Mouse (Mus musculus) intestine, embryonic 15.5 days (tissue): ENCODE results near the gene Btbd9. TPM values are rescaled to one million over a fixed set of nuclear protein-coding genes. Genes with fewer than 3 reads are reported as not detected.

Source experiments
- ATAC-seq: fragments of 200-750 bp; cut with Nextera tagmentation; 2 replicates; pipeline ENCODE4 v1.8.0; 2017; ENCODE audit warnings: moderate TSS enrichment, moderate library complexity
- H3K27ac ChIP-seq: fragments of 300-500 bp; sonication (generic); 2 replicates; pipeline ENCODE4 v1.5.1; 2015; ENCODE audit warnings: mild to moderate bottlenecking, inconsistent platforms
- H3K27me3 ChIP-seq: fragments of 300-500 bp; sonication (generic); replicated peaks from 2 replicates; pipeline ENCODE4 v1.6.1; 2015; ENCODE audit warnings: inconsistent platforms
- H3K36me3 ChIP-seq: fragments of 300-500 bp; sonication (generic); 2 replicates; pipeline ENCODE4 v1.6.1; 2015; ENCODE audit warnings: inconsistent platforms
- H3K4me1 ChIP-seq: fragments of 300-500 bp; sonication (generic); replicated peaks from 2 replicates; pipeline ENCODE4 v1.6.1; 2015; ENCODE audit warnings: inconsistent platforms
- H3K4me2 ChIP-seq: fragments of 300-500 bp; sonication (generic); replicated peaks from 2 replicates; pipeline ENCODE4 v1.6.1; 2015; ENCODE audit warnings: mild to moderate bottlenecking, inconsistent platforms
- H3K4me3 ChIP-seq: fragments of 300-500 bp; sonication (generic); replicated peaks from 2 replicates; pipeline ENCODE4 v1.5.1; 2015; ENCODE audit warnings: inconsistent platforms
- H3K9ac ChIP-seq: fragments of 300-500 bp; sonication (generic); 2 replicates; pipeline ENCODE4 v1.6.1; 2015; ENCODE audit warnings: inconsistent platforms
- H3K9me3 ChIP-seq: fragments of 300-500 bp; sonication (generic); 2 replicates; pipeline ENCODE4 v1.6.1; 2016; ENCODE audit warnings: inconsistent platforms
- WGBS: fragments of 180-500 bp; shearing (Covaris S2); methylation state at CpG from one replicate; pipeline ENCODE4 v1.1.7; 2015; 5-methylcytosine and 5-hydroxymethylcytosine counted together
- polyA plus RNA-seq: library from polyadenylated mRNA; unstranded; fragments of >200 nt; fragmentation: Nextera tagmentation; extraction: Ambion mirVana; gene quantifications from 2 replicates; pipeline ENCODE4 v1.2.1, GENCODE M21; 2015

The Btbd9 gene
- polyA plus RNA-seq, 1 experiment from 2014 or later, result 52.8 TPM

DNA sequence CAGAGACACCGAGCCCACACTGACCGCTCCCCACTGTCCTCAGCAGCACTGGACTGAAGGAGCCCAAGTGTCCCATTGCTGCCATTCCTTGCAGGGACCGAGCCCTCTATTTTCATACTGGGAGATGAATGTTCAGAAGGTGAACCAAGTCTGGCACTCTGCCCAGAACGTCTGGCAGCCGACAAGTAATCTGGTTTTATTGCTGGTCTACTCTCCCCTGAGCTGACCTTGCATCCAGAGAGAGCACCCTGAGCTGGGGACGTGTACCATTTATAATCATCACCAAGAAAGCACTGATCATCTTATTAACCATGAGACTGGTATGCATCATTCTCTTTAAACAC is 77.9 kb downstream of the Btbd9 start:
- no peak overlapping the region for H3K9ac ChIP-seq
- 0 out of 2 replicates have a peak, but pooled peaks cover 2% of the 10 kb centered on the region for H3K4me1 ChIP-seq
- no peaks in the 10 kb centered on the region for H3K27me3 ChIP-seq
- ATAC-seq, result peak; percentile 65
- WGBS, result 32% methylated on average over 6 of the region's 6 CpGs
- H3K4me3 ChIP-seq, result no peak overlapping the region
- H3K9me3 ChIP-seq, result no peaks in the 10 kb centered on the region
- no peak overlapping the region for H3K4me2 ChIP-seq
- no peak overlapping the region for H3K27ac ChIP-seq
- no peaks in the 10 kb centered on the region for H3K36me3 ChIP-seq

- H3K27me3 ChIP-seq, result no peaks in the 10 kb centered on the region
- 0 out of 2 replicates have a peak, but pooled peaks cover 2% of the 10 kb centered on the region for H3K4me1 ChIP-seq
- H3K4me2 ChIP-seq, result no peak overlapping the region
- H3K9ac ChIP-seq, result no peak overlapping the region
- H3K9me3 ChIP-seq, result no peaks in the 10 kb centered on the region
- 75% methylated on average over 11 of the region's 11 CpGs for WGBS
- H3K4me3 ChIP-seq, result no peak overlapping the region
- no peak for ATAC-seq
- H3K27ac ChIP-seq, result no peak overlapping the region
- no peaks in the 10 kb centered on the region for H3K36me3 ChIP-seq
These were observed 78.5 kb downstream of the Btbd9 start for GRCm38 (mm10) chr17:30497525-30498375.

DNA sequence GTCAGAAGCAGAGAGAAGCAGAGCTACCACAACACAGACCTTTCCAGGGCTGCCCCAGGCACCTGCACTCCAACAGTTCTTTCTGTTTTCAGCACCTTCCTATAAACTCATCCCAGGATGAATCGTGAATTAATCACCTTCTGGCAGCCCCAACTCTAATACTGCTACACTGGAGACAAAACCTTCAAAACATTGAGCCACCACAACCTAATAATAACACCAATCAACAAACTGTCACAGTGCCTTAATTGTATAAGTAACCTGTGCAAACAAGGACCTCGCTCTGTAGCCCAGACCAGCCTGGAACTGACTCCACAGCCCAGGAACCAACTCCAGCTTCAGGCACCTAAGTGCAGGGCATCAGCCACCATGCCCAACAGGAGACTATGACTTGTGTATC is 80.7 kb downstream of the Btbd9 start:
- ATAC-seq, result no peak
- no peak overlapping the region for H3K4me3 ChIP-seq
- no peak overlapping the region for H3K27ac ChIP-seq
- 0 out of 2 replicates have a peak, but pooled peaks cover 2% of the 10 kb centered on the region for H3K4me1 ChIP-seq
- no peaks in the 10 kb centered on the region for H3K36me3 ChIP-seq
- no peaks in the 10 kb centered on the region for H3K27me3 ChIP-seq
- H3K9ac ChIP-seq, result no peak overlapping the region
- H3K4me2 ChIP-seq, result no peak overlapping the region
- no peaks in the 10 kb centered on the region for H3K9me3 ChIP-seq
- 81% methylated on average over 2 of the region's 2 CpGs for WGBS

GRCm38 (mm10) chr17:30495154-30495553 is 81.1 kb downstream of the Btbd9 start:
- no peaks in the 10 kb centered on the region for H3K36me3 ChIP-seq
- ATAC-seq, result no peak
- no peaks in the 10 kb centered on the region for H3K9me3 ChIP-seq
- no peak overlapping the region for H3K27ac ChIP-seq
- H3K4me3 ChIP-seq, result no peak overlapping the region
- H3K4me2 ChIP-seq, result no peak overlapping the region
- 0 out of 2 replicates have a peak, but pooled peaks cover 2% of the 10 kb centered on the region for H3K4me1 ChIP-seq
- no peaks in the 10 kb centered on the region for H3K27me3 ChIP-seq
- 78% methylated on average over 2 of the region's 2 CpGs for WGBS
- H3K9ac ChIP-seq, result no peak overlapping the region

DNA sequence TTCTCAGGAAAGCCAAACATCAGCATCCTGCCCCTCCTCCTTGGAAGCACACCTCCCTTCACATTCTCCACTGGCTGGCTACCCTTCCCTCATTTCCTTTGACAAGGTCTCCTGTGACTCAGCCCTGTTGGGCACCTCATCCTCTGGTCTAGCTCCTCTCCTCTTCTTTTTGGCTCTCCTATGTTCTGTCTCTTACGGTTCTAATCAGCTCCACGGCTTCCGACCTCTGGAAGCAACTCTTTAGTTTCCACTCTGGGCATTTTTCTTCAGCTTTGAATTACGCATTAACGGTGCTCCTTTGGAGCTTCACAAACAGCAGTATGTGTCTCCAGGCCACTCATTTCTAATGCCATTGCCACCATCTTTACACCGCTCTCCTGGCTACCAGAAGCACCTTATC is 82.8 kb downstream of the Btbd9 start:
- H3K36me3 ChIP-seq, result no peaks in the 10 kb centered on the region
- no peaks in the 10 kb centered on the region for H3K9me3 ChIP-seq
- ATAC-seq, result no peak
- H3K4me1 ChIP-seq, result no peaks in the 10 kb centered on the region
- no peaks in the 10 kb centered on the region for H3K27me3 ChIP-seq
- no peak overlapping the region for H3K4me3 ChIP-seq
- H3K9ac ChIP-seq, result no peak overlapping the region
- no peak overlapping the region for H3K4me2 ChIP-seq
- 95% methylated on average over 6 of the region's 6 CpGs for WGBS
- H3K27ac ChIP-seq, result no peak overlapping the region

- Histone ChIP-seq H3K36me3 (no peaks in the 10 kb centered on the region), H3K9ac (no peak overlapping the region), H3K27me3 (no peaks in the 10 kb centered on the region), H3K4me2 (no peak overlapping the region), H3K9me3 (no peaks in the 10 kb centered on the region), H3K4me1 (no peaks in the 10 kb centered on the region), H3K27ac (no peak overlapping the region), H3K4me3 (no peak overlapping the region)
- WGBS, result 95% methylated on average over 5 of the region's 5 CpGs
- no peak for ATAC-seq
These were observed 84.1 kb downstream of the Btbd9 start for GRCm38 (mm10) chr17:30492191-30492590.

GRCm38 (mm10) chr17:30491601-30492000 is 84.7 kb downstream of the Btbd9 start:
- Histone ChIP-seq H3K4me3 (no peak overlapping the region), H3K4me1 (no peaks in the 10 kb centered on the region), H3K27ac (no peak overlapping the region), H3K4me2 (no peak overlapping the region), H3K9me3 (no peaks in the 10 kb centered on the region), H3K36me3 (no peaks in the 10 kb centered on the region), H3K9ac (no peak overlapping the region), H3K27me3 (no peaks in the 10 kb centered on the region)
- ATAC-seq, result no peak
- WGBS, result 96% methylated on average over 8 of the region's 8 CpGs

- WGBS, result 89% methylated on average over 7 of the region's 7 CpGs
- Histone ChIP-seq H3K9ac (no peak overlapping the region), H3K27me3 (no peaks in the 10 kb centered on the region), H3K4me1 (no peaks in the 10 kb centered on the region), H3K9me3 (no peaks in the 10 kb centered on the region), H3K4me2 (no peak overlapping the region), H3K36me3 (no peaks in the 10 kb centered on the region), H3K27ac (no peak overlapping the region), H3K4me3 (no peak overlapping the region)
- ATAC-seq, result no peak
These were observed 85.7 kb downstream of the Btbd9 start for GRCm38 (mm10) chr17:30490601-30491000.

- Histone ChIP-seq H3K4me1 (no peaks in the 10 kb centered on the region), H3K4me2 (no peak overlapping the region), H3K9ac (no peak overlapping the region), H3K9me3 (no peaks in the 10 kb centered on the region), H3K36me3 (no peaks in the 10 kb centered on the region), H3K4me3 (no peak overlapping the region), H3K27me3 (no peaks in the 10 kb centered on the region), H3K27ac (no peak overlapping the region)
- ATAC-seq, result no peak
- WGBS, result 89% methylated on average over 5 of the region's 5 CpGs
These were observed 86.2 kb downstream of the Btbd9 start for GRCm38 (mm10) chr17:30490086-30490485.

DNA sequence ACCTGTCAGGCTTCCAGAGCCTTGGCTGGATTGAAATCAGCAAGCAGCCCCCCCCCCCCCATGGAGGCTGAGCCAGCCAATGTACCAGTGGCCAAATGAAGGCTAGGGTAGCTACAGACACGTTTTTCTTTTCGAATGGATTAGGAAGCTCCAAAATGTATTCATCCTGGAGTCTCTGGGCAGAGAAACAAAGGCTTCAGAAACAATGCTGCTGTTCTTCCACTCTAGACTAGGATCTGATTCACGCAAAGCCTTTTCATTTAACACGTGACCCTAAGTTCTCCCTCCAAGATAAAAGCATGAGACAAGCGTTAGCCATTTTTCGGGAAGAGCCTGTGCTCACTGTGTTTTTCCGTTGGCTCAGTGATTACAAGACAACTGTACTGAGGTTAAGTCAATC is 86.7 kb downstream of the Btbd9 start:
- Histone ChIP-seq H3K4me2 (no peak overlapping the region), H3K4me3 (no peak overlapping the region), H3K27me3 (no peaks in the 10 kb centered on the region), H3K9ac (no peak overlapping the region), H3K9me3 (no peaks in the 10 kb centered on the region), H3K27ac (no peak overlapping the region), H3K36me3 (no peaks in the 10 kb centered on the region), H3K4me1 (no peaks in the 10 kb centered on the region)
- ATAC-seq, result no peak
- 78% methylated on average over 7 of the region's 7 CpGs for WGBS

- Histone ChIP-seq H3K4me3 (no peak overlapping the region), H3K27me3 (no peaks in the 10 kb centered on the region), H3K9ac (no peak overlapping the region), H3K27ac (no peak overlapping the region), H3K4me1 (no peaks in the 10 kb centered on the region), H3K9me3 (no peaks in the 10 kb centered on the region), H3K36me3 (no peaks in the 10 kb centered on the region), H3K4me2 (no peak overlapping the region)
- 75% methylated on average over 5 of the region's 5 CpGs for WGBS
- no peak for ATAC-seq
These were observed 88.6 kb downstream of the Btbd9 start for GRCm38 (mm10) chr17:30487695-30488094.

DNA sequence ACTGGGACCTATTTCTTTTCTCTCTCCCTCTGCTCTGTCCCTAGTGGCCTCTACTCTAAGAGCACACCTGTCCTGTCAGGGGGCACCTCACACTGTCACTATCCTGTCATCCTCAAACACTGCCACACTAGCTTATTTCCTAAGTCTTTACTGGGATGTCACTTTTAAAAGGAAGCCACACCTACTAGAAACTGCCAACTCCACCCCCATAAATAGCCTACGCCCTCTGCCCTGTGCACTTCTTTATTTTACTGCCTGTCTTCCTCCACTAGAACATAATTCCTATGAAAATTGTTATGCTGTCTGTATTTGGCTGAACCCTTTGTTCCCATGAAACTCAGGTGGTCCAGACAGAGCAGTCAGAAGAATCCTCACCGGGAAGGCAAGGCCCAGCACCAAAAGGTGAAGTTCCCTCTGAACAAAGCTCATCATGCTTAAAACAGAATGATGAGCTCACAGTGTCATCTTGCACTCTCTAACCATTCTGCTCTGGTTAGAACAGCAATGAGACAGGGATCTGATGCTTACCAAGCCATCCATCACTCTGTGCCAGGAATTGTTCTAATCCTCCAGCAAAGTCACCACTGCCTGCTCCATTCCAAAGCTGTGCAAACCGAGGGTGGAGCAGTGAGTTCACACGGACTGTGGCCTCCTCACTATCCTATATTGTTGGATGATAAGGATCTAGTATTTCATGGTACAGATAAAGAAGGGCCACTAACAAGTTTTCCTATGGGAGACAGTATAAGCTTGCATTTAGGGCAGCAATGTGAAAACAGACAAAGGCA is 91.0 kb downstream of the Btbd9 start:
- no peak overlapping the region for H3K4me3 ChIP-seq
- H3K9ac ChIP-seq, result no peak overlapping the region
- H3K9me3 ChIP-seq, result no peaks in the 10 kb centered on the region
- no peak for ATAC-seq
- no peak overlapping the region for H3K4me2 ChIP-seq
- WGBS, result 79% methylated on average over 4 of the region's 4 CpGs
- no peaks in the 10 kb centered on the region for H3K36me3 ChIP-seq
- no peaks in the 10 kb centered on the region for H3K27me3 ChIP-seq
- H3K4me1 ChIP-seq, result no peaks in the 10 kb centered on the region
- no peak overlapping the region for H3K27ac ChIP-seq
